Mouse (Mus musculus) kidney, postnatal 36 days (tissue): ENCODE results near the gene Zkscan2.

Experiments
- DNase-seq, 2 experiments: peaks; one replicate each; pipeline ENCODE4 v3.0.0; 2021 to 2022; ENCODE audit warnings: mixed read lengths in 2 of 2

Gene Zkscan2

DNA sequence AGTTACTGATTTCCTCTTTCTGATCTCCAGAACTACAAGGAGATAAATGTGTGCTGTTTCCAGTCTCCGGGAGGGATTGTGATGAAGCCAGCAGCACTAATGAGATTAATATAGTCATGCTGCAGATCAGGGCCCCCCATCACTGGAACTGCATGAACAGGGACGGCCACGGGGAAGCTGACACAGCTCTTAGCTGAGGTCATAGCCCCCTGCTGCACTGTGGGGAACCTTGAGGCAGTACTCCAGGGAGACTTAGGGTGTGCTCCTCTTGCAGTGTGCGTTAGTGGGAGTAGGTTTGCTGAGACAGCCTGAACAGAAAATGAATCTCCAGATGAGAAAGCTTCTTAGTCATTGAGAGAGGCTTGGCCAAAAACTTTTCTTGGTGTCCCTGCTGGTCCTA lies 69.0 kb downstream of the Zkscan2 start:
- DNase-seq: no peak

DNA sequence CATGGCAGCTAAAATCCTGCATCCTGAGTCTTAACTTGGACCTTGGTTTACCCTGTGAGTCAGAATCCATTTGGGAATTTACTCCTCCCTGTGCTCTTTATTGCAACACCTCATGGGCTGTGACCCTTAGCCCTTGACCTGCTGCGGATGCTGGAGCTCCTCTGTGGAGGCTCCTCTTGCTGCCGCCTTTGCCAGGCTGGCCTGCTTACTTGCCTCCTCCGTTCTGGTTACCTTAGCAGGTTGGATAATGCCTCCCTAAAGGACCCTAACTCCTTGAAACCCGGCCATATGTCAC lies 69.9 kb downstream of the Zkscan2 start:
- peak; percentile 39 to 44 for DNase-seq

DNA sequence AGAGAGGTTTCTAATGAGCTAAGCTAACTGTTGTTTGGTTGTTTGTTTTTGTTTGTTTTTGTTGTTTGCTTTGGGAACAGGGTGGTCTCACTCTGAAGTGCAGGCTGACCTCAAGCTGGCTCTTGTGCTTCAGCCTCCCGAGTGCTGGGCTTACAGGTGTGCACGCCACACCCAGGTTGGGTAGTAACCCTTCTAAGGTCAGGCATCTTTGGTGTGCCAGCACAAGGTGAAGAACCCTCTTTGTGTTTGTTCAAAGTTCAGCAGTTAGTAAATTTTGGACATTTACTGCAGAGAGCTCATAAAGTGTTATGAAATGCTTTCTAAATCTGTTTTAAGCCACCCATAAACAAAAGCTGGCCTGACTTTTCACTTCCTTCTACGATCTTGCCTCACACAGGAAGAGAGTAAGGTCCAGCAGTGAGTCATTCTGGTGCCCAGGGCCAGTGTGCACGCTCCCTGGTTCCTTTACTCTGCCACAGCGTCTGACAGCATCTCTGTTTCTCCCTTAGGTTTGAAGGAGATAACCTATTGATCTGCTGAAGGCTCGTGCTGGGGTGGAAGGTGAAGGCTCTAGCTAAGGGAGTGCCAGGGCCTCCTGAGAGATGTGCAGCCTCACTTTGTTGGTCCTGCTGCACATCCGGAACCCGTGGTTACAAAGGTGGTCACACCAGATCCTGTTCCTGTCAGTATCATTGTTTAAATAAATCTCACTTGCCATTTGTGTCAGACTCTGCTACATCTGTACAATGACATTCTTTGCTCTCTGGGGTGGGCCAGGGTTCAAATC lies 70.4 kb downstream of the Zkscan2 start:
- DNase-seq: peak in 1 of 2 experiments; percentile 17
